Mouse (Mus musculus) CD4-positive, CD25-positive, alpha-beta regulatory T cell, adult 4 months (primary cell): ENCODE data around the gene Ebp. TPM values are rescaled to one million over a fixed set of nuclear protein-coding genes. Genes with fewer than 3 reads are reported as not detected.

Experiments used
- ATAC-seq: one replicate; pipeline ENCODE4 v1.8.0; 2017
- polyA plus RNA-seq, 2 experiments: library from polyadenylated mRNA; unstranded; fragments of 100-300 nt; shearing (Covaris generic); gene quantifications; one replicate each; pipeline ENCODE4 v1.2.1; 2017

The Ebp gene
- polyA plus RNA-seq, 2 experiments from 2014 or later, result 131 to 160 TPM

DNA sequence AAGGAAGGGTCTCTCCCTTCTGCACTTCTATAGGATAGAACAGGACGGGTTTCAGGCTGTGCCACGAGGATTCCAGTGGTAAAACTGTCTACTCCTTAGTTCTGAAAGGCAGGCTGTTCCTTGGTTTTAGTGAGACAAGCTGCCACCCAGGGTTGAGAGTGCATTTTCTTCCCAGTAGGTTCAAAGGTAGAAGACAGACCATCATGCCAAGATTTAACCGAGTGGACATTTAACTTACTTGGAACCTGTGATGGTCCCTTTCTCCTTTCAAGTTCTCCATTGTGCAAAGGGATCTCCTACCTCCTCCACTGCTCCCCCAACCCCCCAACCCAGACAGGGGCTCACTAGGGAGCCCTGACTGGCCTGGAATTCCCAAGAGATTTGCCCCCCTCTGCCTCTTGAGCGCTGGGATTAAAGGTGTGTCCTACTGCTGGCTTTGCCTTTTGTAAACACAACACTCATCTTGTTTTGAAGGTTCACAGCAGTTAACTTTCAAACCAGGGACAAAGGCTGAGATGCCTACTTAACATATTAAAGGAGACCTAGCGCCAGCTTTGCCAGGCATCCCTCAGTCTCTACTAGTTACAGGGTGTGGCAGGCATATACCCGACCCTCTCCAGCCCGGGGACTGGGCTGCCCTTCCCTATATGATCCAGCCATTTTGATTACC, 10.3 kb downstream of the Ebp start:
- no peak for ATAC-seq

DNA sequence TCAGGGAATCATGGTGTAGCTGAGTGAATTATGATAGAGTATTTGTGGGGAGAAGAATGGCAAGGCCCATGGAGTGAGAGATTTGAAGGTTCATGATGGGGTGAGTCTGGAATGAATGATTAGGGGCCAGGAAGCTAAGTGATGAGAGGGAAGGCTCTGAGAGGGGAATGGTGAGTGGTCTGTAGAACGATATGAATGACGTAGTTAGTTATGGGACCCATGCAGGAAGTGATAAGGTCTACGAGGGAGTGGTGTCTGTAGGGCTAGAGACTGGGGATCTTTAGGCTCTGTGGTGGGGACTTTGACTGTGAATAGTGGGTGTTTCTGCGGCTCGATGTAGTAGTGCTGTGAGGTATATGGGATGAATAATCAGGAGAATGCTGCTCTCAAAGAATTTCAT, 13.7 kb downstream of the Ebp start:
- no peak for ATAC-seq

DNA sequence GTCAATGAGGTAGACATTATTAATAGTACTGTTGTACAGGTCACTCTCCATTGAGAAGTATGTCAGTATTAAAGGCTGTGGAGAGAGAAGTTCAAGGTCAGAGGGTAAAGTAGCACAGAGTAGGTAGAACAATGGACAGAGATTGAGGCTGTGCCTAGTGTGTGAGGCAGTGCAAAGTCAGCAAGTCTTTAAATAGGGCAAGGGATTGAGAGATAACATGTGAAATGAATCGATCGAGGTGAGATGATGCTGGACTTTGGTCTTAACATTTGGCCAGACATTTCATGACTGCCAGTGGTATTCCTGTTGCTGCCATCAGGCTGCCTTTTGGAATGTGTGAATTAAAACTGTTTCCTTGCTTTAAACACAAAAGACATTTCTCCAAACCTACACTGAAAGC, 14.4 kb downstream of the Ebp start:
- ATAC-seq, result no peak

DNA sequence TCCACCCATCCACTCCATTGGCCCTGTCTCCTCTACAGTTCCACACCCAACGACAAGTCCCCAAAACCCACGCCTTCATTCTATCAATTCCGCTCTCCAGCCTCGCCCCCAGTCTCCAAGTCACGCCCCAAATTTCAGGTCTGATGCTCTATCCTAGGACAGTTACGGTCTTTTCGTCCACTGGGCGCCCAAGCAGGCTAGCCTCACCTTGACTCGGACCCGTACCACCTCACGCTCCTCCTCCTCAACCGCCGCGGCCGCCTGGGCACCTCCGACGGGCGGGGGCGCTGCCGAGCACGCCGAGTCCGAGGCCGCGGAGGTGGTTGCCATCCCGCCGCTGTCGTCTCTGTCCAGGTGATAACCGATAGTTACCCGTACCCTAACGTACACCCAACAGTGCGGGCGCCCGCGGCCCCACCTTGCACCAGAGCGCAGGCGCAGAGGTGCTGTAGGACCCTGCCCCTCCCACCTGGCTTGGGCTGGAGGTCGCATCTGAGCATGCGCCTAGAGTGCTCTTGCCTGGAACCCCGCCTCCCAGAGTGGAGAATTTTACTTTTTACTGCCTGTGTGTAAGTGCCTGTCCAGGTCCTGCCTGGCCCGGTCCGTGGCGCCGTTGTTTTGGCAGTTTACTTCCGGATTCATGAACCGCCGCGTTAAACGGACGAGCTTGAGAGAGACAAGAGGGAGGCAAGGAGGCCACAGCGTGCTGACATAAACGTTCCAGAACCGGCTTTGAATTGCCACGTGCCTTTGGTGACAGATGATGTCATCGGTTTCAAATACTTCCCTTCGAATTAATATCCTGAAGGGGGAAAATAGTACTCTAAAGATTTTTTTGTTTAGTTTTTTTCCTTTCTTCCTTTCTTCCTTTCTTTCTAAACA, 17.6 kb downstream of the Ebp start, which contains the start of gene Tbc1d25:
Tbc1d25 (minus strand) TSS at position 678 of the 882 bp plus-strand sequence.
- ATAC-seq, result peak; percentile 82

DNA sequence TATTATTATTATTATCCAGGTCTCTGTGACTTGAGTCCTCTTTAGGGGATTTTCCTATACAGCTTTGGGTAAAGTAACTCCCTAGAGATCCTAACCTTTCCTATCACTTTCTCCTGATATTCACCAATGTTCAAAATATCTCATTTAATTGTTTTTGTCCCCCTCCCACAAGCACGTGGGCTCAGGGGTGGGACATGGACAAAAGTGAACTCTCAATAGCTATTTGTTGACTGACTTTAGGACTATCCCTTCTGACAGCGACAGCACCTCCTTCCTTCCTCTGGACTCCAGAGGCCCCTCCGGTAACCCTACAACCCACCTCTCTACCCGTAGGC, 18.2 kb downstream of the Ebp start:
- no peak for ATAC-seq

DNA sequence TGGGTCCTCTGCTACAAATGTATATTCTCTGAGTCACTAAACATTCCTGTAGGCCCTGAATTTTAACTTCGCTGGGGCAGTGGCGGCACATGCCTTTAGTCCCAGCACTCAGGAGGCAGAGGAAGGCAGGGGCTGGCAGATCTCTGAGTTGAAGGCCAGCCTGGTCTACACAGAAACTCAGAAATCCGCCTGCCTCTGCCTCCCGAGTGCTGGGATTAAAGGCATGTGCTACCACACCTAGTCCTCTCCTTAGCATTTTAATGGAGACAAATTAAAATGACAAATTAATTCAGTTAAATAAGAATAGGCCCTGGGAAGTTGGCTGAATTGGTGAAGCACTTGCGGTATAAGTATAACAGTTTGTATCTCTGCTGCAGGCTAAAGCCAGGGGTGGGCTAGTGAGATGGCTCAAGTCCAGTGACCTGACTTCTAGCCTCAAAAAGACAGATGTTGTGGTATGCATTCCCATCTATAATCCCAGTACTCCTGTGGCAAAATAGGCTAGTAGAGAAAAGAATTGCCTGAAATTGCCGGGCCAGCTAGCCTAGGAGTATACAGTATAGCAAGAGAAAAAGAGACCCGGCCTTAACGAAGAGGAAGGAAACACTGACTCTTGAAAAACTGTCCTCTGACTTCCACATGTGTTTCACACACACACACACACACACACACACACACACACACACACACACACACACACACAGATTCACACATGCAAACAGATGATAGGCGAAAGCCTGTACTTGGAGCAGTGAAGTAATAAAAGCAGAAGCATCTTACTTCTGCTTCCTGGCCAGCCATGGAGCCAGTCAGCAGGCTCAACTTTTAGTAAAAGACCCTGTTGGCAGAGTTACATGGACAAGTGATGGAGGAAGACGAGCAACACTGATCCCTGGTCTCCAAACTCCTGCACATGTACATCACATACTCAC, 25.3 kb downstream of the Ebp start:
- ATAC-seq, result no peak

DNA sequence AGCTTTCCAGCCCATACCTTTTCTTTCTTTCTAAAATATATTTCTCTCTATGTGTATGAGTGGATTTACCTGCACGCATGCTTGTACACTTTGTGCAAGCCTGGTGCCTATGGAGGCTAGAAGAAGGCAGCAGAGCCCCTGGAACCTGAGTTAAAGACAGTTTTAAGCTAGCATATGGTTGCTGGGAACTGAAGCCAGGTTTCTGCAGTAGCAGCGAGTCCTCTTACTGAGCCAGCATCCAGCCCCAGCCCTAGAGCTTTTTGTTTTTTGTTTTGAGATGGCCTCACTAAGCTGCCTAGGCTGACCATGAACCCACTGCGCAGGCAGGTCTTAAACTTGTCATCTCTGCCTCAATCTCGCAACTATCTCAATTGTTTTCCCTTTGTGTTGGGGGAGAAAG, 28.8 kb downstream of the Ebp start:
- no peak for ATAC-seq

DNA sequence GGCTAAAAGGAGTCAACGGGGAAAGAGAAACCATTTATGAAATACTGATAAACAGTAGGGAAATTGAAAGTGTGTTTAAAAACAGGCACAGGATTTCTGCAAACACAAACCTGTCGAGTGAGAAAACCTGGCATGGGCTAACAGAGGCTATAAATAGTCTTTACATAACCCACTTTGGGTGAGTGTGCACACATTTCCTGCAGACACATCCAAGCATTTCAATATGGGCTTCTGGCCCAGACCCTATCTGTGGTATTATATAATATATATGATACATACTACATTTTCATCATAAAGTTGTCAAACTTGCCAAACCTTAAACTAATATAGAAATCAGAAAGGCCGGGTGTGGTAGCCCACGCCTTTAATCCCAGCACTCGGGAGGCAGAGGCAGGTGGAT, 30.2 kb downstream of the Ebp start:
- no peak for ATAC-seq

DNA sequence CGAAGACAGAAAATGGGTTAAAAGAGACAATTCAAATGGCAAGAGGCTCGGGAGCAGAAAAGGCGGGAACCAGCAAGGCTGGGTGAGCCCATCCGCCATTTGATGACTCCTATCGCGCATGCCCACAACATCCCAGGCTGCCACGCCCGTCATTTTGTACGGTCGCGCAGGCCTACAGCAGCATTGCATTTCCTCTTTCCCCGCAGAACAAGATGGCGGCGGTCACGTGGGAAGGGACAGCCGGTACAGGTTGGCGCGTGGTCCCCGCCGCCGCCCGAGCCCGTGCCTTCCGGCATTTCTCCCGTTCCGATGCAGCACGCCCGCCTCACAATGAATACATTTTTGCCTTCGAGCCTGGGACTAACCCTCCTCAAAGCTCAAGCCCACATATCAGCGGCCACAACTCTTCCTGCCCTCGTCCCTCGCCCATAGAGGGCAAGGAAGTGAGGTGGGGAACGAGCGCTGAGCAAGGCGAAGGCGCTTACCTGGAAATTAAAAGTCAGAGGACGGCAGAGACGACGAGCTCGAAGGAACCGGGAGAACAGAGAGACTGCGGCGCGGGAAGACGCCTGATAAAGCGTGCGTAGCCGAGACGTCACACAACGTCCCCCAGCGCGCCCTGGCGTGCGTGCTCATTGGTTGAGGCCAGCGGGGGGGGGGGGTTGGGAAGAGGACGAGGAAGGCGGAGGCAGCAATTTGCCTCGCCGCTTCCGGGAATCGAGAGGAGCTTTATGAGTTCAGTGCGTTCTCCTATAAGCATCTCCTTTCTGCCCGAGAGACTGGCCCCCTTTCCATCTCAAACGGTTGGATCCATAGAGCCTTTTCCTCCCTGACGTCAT, 47.9 kb downstream of the Ebp start, which contains the start of gene Rbm3:
Rbm3 (minus strand) TSS at position 728 of the 839 bp plus-strand sequence.
- peak; percentile 84 for ATAC-seq

DNA sequence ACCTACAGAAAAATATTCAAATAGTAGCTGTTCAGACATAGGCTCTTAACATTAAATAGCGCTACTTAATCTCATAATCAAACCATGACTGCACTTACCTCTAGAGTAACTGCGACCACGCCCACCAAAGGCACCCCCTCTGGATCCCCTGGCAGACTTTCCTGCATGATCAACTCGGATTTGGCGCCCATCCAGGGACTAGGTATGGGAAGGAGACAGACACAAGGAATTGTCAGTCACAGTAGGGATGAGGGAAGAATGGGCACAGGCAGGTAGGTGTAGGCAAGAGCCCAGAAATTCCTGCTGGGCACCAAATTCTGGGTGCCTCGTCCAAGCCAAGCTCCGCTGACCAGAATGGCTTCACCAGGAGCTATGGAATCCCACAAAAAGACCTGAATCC, 49.6 kb downstream of the Ebp start:
- no peak for ATAC-seq

DNA sequence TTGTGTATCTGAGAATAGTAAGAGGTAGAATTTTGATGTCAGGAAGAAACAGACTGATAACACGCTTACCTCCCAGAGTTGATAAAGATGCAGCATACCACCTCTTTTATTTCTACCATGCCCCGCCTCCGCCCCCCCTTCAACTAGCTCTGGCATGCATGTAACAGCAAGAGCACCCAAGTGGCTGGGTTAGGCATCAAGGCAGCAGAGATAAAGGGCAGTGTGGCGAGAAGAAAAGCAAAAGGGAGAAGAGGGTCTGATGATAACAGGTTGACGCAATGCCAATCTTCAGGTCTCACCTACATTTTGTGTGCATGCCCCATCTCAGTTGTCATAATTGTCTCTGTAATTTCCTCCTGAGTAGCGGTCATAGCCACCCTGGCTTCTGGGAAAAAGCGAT, 50.4 kb downstream of the Ebp start:
- no peak for ATAC-seq

DNA sequence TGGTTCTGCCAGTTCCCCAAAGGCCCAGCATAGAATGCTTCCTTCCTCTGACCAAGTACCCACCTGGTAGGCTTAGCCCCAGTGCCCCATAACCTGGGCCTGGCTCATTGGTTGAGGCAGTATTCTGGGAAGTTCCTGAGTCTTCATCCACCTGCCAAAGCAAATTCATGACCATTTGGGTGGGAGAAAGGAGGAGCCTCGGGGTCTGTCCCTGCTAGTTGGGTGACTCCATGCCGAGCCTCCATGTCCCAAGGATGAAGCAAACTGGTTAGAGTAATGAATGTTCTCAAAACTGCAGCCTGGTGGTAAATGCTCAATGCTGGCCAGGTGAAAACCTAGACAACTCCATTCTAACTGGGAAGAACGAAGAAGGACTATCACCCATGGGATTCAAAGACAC, 52.3 kb downstream of the Ebp start:
- no peak for ATAC-seq

DNA sequence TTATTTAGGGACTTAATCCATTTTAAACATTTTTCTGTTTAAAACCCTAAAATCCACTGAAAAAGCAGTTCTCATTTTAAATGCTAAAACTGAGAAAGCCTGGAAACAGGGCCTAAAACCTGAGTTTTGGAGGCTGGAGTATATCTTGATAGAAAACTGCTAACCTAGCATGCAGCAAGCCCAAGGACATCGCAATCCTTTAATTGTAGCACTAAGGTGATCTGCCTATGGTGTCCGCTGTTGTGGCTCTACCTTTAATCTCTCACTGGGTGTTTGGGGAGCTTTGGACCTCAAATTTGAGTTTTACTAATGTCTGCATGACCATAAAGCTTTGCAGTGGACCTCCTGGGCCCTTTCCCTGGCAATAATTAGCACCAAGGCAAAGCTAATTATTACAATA, 52.9 kb downstream of the Ebp start:
- no peak for ATAC-seq

DNA sequence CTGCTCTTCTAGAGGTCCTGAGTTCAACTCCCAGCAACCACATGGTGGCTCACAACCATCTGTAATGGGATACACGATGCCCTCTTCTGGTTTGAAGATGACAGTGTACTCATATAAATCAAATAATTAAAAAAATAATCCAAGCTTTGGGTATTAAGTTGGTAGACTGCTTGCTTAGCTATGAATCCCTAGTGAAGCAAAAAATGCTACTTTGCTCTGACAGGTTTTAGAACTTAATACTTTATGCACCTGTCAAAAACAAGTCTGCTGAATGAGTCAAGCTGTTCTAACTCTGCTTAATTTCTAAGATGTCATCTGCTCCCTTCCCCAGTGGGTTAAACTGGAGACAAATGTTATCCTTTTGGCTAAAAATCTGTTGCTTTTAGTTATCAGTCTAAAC, 53.8 kb downstream of the Ebp start:
- ATAC-seq, result no peak

DNA sequence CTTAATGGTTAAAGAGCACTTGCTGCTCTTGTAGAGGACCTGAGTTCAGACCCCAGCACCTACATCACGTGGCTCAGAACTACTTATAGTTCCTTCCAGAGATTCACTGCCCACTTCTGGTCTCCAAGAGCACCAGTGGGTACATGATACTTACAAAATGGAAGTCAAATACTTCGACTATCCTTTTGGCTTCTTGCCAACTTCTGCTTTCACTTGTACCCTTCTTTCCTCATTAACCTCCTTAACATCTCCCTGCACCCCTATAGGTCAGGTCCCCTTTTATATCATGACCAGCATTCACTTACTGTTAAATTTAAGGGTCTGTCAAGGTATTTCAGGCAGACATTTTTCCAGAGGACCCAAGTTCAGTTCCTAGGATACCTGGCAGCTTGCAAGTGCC, 57.4 kb downstream of the Ebp start:
- no peak for ATAC-seq

Other genes starting within 250 kb of the Ebp start
- 10 to 100 TPM in 1 of 2 experiments, 1 to 10 TPM in 1; 8.3 to 15.9 TPM for gene Hdac6, start 245.6 kb downstream of the Ebp start, polyA plus RNA-seq
- 10 to 100 TPM; 43.6 to 47.9 TPM for gene Gata1, start 215.4 kb downstream of the Ebp start, polyA plus RNA-seq
- gene Glod5, start 175.0 kb downstream of the Ebp start, polyA plus RNA-seq, result not detected
- gene Suv39h1, start 118.8 kb downstream of the Ebp start, polyA plus RNA-seq, result 10 to 100 TPM; 16.0 to 31.0 TPM
- 10 to 100 TPM; 13.9 to 22.0 TPM for gene Was, start 103.0 kb downstream of the Ebp start, polyA plus RNA-seq
- gene Wdr13, start 60.6 kb downstream of the Ebp start, polyA plus RNA-seq, result 10 to 100 TPM; 19.1 to 33.8 TPM
- gene Rbm3, start 47.6 kb downstream of the Ebp start, polyA plus RNA-seq, result 100 to 1,000 TPM; 519 to 666 TPM
- gene Tbc1d25, start 17.3 kb downstream of the Ebp start, polyA plus RNA-seq, result 1 to 10 TPM; 3.2 to 4.2 TPM
- under 1 TPM; 0.30 to 0.33 TPM for gene Porcn, start 13.0 kb upstream of the Ebp start, polyA plus RNA-seq
- 10 to 100 TPM; 17.9 to 25.1 TPM for gene Ftsj1, start 58.9 kb upstream of the Ebp start, polyA plus RNA-seq
- gene Slc38a5, start 77.6 kb upstream of the Ebp start, polyA plus RNA-seq, result not detected
- not detected for gene Ssxb10, start 133.9 kb upstream of the Ebp start, polyA plus RNA-seq
- not detected for gene Ssxb9, start 173.5 kb upstream of the Ebp start, polyA plus RNA-seq
- not detected for gene Ssxb1, start 219.8 kb upstream of the Ebp start, polyA plus RNA-seq